Mouse (Mus musculus): Measurements from ENCODE around the gene Slc23a2. TPM values are rescaled to one million over a fixed set of nuclear protein-coding genes. Genes with fewer than 3 reads are reported as not detected.

The Slc23a2 gene
- polyA plus RNA-seq, 1 experiment from 2014 or later = 25.5 TPM

DNA sequence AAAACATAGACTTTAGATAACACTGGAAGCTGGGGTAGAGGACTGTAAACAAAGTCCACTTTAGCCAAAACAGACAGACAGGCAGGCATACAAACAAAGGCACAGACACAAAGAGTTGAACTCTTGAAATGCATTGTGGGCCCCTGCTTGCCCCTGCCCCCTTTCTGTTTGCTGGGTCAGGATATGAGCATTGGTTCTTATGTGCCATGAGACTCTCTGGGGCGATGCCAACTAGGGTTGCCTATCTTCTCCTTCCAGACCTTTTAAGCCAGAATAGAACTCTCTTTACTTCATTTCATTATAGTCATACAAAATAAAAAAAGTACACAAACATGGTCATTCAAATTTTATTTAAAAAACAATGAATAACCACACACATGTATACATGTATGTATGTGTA, 51.6 kb downstream of the Slc23a2 start:
- WGBS = 82% methylated on average over 1 of the region's 1 CpGs
- no peak overlapping the region for H3K27ac ChIP-seq

DNA sequence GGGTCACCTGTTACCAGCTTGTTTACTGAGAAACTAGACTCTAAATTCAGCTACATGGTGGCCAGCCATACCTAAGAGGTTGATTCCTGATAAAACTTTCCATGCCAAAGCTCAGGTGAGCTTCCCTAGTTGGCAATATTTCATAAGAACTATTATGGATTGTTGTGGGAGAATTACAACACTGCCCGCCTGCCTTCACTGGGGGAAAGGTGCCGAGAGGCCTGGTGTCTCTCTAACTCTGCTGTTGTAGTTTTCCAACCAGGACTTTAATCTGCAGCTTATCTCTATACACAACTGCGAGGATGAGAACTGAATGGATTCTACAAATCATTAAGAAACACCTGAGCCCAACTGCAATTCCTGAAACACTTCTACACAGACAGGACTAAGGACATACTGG, 52.2 kb downstream of the Slc23a2 start:
- Histone ChIP-seq H3K4me3 (no peak overlapping the region), H3K9ac (no peak overlapping the region), H3K9me3 (no peaks in the 10 kb centered on the region), H3K36me3 (peaks cover 50% of the 10 kb centered on the region), H3K27me3 (no peaks in the 10 kb centered on the region), H3K27ac (no peak overlapping the region), H3K4me1 (replicated peaks) (no peaks in the 10 kb centered on the region), H3K4me2 (no peak overlapping the region)
- WGBS = 91% methylated on average over 3 of the region's 3 CpGs
- no peak for ATAC-seq (ENCODE audit: low FRiP score)

More for the DNA sequence above, 51.6 kb downstream of the Slc23a2 start:
- H3K4me3 ChIP-seq = no peak overlapping the region
- no peaks in the 10 kb centered on the region; the same call in 1 of the 2 replicates for H3K4me1 ChIP-seq (replicated peaks)
- no peaks in the 10 kb centered on the region for H3K27me3 ChIP-seq
- H3K36me3 ChIP-seq = peaks cover 48% of the 10 kb centered on the region
- no peak overlapping the region for H3K4me2 ChIP-seq
- no peak overlapping the region for H3K9ac ChIP-seq
- H3K9me3 ChIP-seq = no peaks in the 10 kb centered on the region
- ATAC-seq (ENCODE audit: low FRiP score) = no peak

- no peak overlapping the region for H3K4me3 ChIP-seq
- no peaks in the 10 kb centered on the region for H3K4me1 ChIP-seq (replicated peaks)
- H3K27ac ChIP-seq = no peak overlapping the region
- no peak for ATAC-seq (ENCODE audit: low FRiP score)
- WGBS = 77% methylated on average over 4 of the region's 4 CpGs
- no peak overlapping the region for H3K4me2 ChIP-seq
- no peaks in the 10 kb centered on the region for H3K9me3 ChIP-seq
- H3K36me3 ChIP-seq = peaks cover 59% of the 10 kb centered on the region
- H3K27me3 ChIP-seq = no peaks in the 10 kb centered on the region
- H3K9ac ChIP-seq = no peak overlapping the region
Measured at GRCm38 (mm10) chr2:132091749-132092148, 53.2 kb downstream of the Slc23a2 start.

GRCm38 (mm10) chr2:132084813-132085212, 60.1 kb downstream of the Slc23a2 start:
- ATAC-seq (ENCODE audit: low FRiP score) = no peak
- no peak overlapping the region for H3K4me2 ChIP-seq
- no peak overlapping the region for H3K9ac ChIP-seq
- H3K36me3 ChIP-seq = peaks cover 70% of the 10 kb centered on the region
- H3K27ac ChIP-seq = no peak overlapping the region
- no peaks in the 10 kb centered on the region for H3K27me3 ChIP-seq
- no peak overlapping the region for H3K4me3 ChIP-seq
- H3K9me3 ChIP-seq = no peaks in the 10 kb centered on the region
- H3K4me1 ChIP-seq (replicated peaks) = no peaks in the 10 kb centered on the region

- 88% methylated on average over 5 of the region's 5 CpGs for WGBS
- Histone ChIP-seq H3K4me1 (replicated peaks) (no peaks in the 10 kb centered on the region), H3K9me3 (no peaks in the 10 kb centered on the region), H3K36me3 (peaks cover 65% of the 10 kb centered on the region), H3K9ac (no peak overlapping the region), H3K27ac (no peak overlapping the region), H3K27me3 (no peaks in the 10 kb centered on the region), H3K4me2 (no peak overlapping the region), H3K4me3 (no peak overlapping the region)
- ATAC-seq (ENCODE audit: low FRiP score) = no peak
Measured at GRCm38 (mm10) chr2:132084396-132084795, 60.5 kb downstream of the Slc23a2 start.

GRCm38 (mm10) chr2:132079139-132079538, 65.8 kb downstream of the Slc23a2 start:
- 83% methylated on average over 5 of the region's 5 CpGs for WGBS
- peaks cover 56% of the 10 kb centered on the region for H3K36me3 ChIP-seq

DNA sequence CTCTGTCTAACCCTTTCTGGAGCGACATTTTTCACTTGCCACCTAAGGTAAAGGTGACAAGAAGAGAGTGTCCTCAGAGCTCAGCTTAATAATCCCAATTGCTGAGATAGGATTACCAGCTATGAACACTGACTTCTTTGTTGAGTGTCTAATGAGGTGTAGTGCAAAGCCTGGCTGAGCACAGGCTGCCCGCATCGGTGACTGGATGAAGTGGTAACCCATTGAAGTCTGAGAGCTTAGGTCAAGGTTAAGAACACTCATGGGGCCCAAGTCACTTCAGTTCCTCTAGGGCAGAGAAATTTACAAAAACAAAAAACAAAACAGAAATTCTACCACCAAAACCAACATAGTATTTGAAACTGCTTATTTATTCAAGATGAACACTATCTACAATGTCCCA, 71.9 kb downstream of the Slc23a2 start:
- ATAC-seq (ENCODE audit: low FRiP score) = no peak
- no peak overlapping the region for H3K4me3 ChIP-seq
- WGBS = 76% methylated on average over 3 of the region's 3 CpGs
- no peaks in the 10 kb centered on the region for H3K4me1 ChIP-seq (replicated peaks)
- no peaks in the 10 kb centered on the region for H3K27me3 ChIP-seq
- H3K36me3 ChIP-seq = peaks cover 78% of the 10 kb centered on the region
- H3K4me2 ChIP-seq = no peak overlapping the region
- no peaks in the 10 kb centered on the region for H3K9me3 ChIP-seq
- H3K9ac ChIP-seq = no peak overlapping the region
- no peak overlapping the region for H3K27ac ChIP-seq

More at GRCm38 (mm10) chr2:132079139-132079538, 65.8 kb downstream of the Slc23a2 start:
- no peak overlapping the region for H3K4me2 ChIP-seq
- H3K27me3 ChIP-seq = no peaks in the 10 kb centered on the region
- no peaks in the 10 kb centered on the region for H3K4me1 ChIP-seq (replicated peaks)
- H3K9me3 ChIP-seq = no peaks in the 10 kb centered on the region
- H3K4me3 ChIP-seq = no peak overlapping the region
- ATAC-seq (ENCODE audit: low FRiP score) = no peak
- H3K27ac ChIP-seq = no peak overlapping the region
- H3K9ac ChIP-seq = no peak overlapping the region

DNA sequence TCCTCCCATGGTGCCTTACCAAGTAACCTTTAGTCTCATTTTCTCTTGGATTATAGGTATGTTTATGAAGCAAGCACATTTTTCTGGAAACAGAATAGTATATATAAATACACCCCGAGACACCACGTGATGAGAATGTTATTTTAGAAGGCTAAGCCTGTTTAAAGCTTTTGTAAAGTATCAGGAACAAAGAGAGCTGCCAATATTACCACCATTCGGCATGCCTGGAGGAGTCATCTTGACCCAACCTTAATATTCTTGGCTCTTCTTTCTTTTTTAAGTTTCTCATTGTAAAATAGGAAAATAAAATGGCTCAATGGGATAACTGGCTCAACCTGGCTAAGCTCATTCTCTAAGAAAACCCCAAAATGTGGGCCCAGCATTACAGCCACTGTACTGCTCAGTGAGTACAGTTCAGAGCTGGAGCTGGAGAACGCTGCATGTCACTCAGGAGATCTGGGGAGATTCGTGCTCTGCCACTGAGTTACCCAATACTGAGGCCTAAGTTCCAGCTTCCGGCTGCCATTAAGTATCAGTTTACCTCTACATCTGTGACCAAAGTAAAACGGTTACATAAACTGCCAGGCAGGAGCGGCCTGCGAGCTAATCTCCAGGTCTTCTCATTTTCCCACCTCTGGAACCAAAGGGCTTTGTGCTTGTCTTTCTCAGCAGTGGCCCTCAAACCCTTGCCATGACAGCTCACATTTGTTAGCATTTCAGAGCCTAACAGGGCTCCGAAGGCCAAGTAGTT, 74.7 kb downstream of the Slc23a2 start:
- WGBS = 89% methylated on average over 10 of the region's 10 CpGs
- H3K27ac ChIP-seq = no peak overlapping the region
- H3K9me3 ChIP-seq = no peaks in the 10 kb centered on the region
- no peaks in the 10 kb centered on the region for H3K27me3 ChIP-seq
- ATAC-seq (ENCODE audit: low FRiP score) = no peak
- H3K36me3 ChIP-seq = peaks cover 72% of the 10 kb centered on the region
- H3K9ac ChIP-seq = no peak overlapping the region
- H3K4me3 ChIP-seq = no peak overlapping the region
- no peaks in the 10 kb centered on the region for H3K4me1 ChIP-seq (replicated peaks)
- H3K4me2 ChIP-seq = no peak overlapping the region

- Histone ChIP-seq H3K36me3 (peaks cover 71% of the 10 kb centered on the region), H3K4me2 (no peak overlapping the region), H3K4me1 (replicated peaks) (no peaks in the 10 kb centered on the region), H3K9me3 (no peaks in the 10 kb centered on the region), H3K4me3 (no peak overlapping the region), H3K9ac (no peak overlapping the region), H3K27me3 (no peaks in the 10 kb centered on the region), H3K27ac (no peak overlapping the region)
- ATAC-seq (ENCODE audit: low FRiP score) = no peak
- 77% methylated on average over 11 of the region's 11 CpGs for WGBS
Measured at GRCm38 (mm10) chr2:132064185-132064831, 80.6 kb downstream of the Slc23a2 start.

GRCm38 (mm10) chr2:132063776-132064175, 81.1 kb downstream of the Slc23a2 start:
- no peaks in the 10 kb centered on the region for H3K9me3 ChIP-seq
- H3K36me3 ChIP-seq = peaks cover 72% of the 10 kb centered on the region
- no peak overlapping the region for H3K27ac ChIP-seq
- no peak for ATAC-seq (ENCODE audit: low FRiP score)
- no peaks in the 10 kb centered on the region for H3K27me3 ChIP-seq
- no peak overlapping the region for H3K9ac ChIP-seq
- no peak overlapping the region for H3K4me3 ChIP-seq
- 84% methylated on average over 3 of the region's 3 CpGs for WGBS
- H3K4me1 ChIP-seq (replicated peaks) = no peaks in the 10 kb centered on the region
- no peak overlapping the region for H3K4me2 ChIP-seq

GRCm38 (mm10) chr2:132061884-132062283, 83.0 kb downstream of the Slc23a2 start:
- no peak overlapping the region for H3K4me2 ChIP-seq

GRCm38 (mm10) chr2:132059919-132060318, 85.0 kb downstream of the Slc23a2 start:
- no peaks in the 10 kb centered on the region for H3K4me1 ChIP-seq (replicated peaks)
- no peak overlapping the region for H3K4me2 ChIP-seq
- WGBS = 91% methylated on average over 8 of the region's 8 CpGs
- no peak overlapping the region for H3K27ac ChIP-seq
- no peaks in the 10 kb centered on the region for H3K9me3 ChIP-seq
- ATAC-seq (ENCODE audit: low FRiP score) = no peak
- no peaks in the 10 kb centered on the region for H3K27me3 ChIP-seq
- no peak overlapping the region for H3K9ac ChIP-seq
- H3K4me3 ChIP-seq = no peak overlapping the region
- H3K36me3 ChIP-seq = peaks cover 88% of the 10 kb centered on the region

More at GRCm38 (mm10) chr2:132061884-132062283, 83.0 kb downstream of the Slc23a2 start:
- Histone ChIP-seq H3K27me3 (no peaks in the 10 kb centered on the region), H3K27ac (no peak overlapping the region), H3K9ac (no peak overlapping the region), H3K9me3 (no peaks in the 10 kb centered on the region), H3K4me3 (no peak overlapping the region), H3K4me1 (replicated peaks) (no peaks in the 10 kb centered on the region), H3K36me3 (peaks cover 83% of the 10 kb centered on the region)
- no peak for ATAC-seq (ENCODE audit: low FRiP score)
- WGBS = 93% methylated on average over 11 of the region's 11 CpGs

DNA sequence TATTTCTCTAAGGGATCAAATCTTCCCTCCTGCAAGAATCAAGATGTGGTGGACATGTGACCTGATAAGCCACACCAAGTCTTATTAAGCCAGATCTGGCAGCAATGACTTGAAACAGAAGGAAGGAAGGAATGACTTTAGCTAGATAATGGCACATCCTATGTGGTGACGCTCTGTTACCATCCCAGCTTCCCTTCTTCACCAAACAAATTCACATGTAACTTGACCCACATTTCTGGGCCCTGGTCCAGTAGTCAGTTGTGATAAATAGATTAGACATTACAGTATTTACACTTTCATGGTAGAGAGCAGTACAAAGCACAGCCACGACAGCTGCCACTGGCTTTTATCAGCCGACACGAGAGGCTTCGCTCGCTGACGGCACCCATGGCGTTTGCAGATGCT, 89.6 kb downstream of the Slc23a2 start:
- peaks cover 64% of the 10 kb centered on the region for H3K36me3 ChIP-seq

More for the DNA sequence above, 89.6 kb downstream of the Slc23a2 start:
- no peaks in the 10 kb centered on the region for H3K27me3 ChIP-seq
- no peak overlapping the region for H3K9ac ChIP-seq
- no peak overlapping the region for H3K4me3 ChIP-seq
- no peak for ATAC-seq (ENCODE audit: low FRiP score)
- H3K4me1 ChIP-seq (replicated peaks) = no peaks in the 10 kb centered on the region
- no peak overlapping the region for H3K27ac ChIP-seq
- no peak overlapping the region for H3K4me2 ChIP-seq
- no peaks in the 10 kb centered on the region for H3K9me3 ChIP-seq
- 93% methylated on average over 8 of the region's 8 CpGs for WGBS

Data from hindbrain, embryonic 13.5 days (tissue).